Mouse (Mus musculus) thymus, adult 2 months (tissue): ENCODE results near the gene 1700017B05Rik.

Experiments used
- CTCF ChIP-seq: fragments of 200-500 bp; IDR thresholded peaks from 2 replicates; pipeline ENCODE4 v1.5.1; 2012; ENCODE audit warnings: mild to moderate bottlenecking, control low read depth, low read length, moderate library complexity, borderline replicate concordance; ENCODE audit not compliant: control insufficient read depth, poor library complexity, insufficient read depth; ENCODE audit errors: extremely low read depth
- POLR2A ChIP-seq: fragments of 200-500 bp; IDR thresholded peaks from 2 replicates; pipeline ENCODE4 v1.6.1; 2012; ENCODE audit warnings: mild to moderate bottlenecking, low read length, control low read depth, moderate library complexity; ENCODE audit not compliant: control insufficient read depth, poor library complexity, insufficient read depth; ENCODE audit errors: extremely low read depth

GRCm38 (mm10) chr9:57295666-57296065 is 33.3 kb upstream of the 1700017B05Rik start:
- no peak for TF ChIP-seq CTCF
- no peak for TF ChIP-seq POLR2A
